Mouse (Mus musculus): ENCODE results near the gene Negr1.

Gene Negr1

GRCm38 (mm10) chr3:156561524-156562423 is at the start of gene Negr1:
Negr1 (plus strand) TSS chr3:156561794.
- DNase-seq (ENCODE audit: inconsistent age in 2 of 2, low spot score in 1 of 2) = peak; percentile 48 to 71

DNA sequence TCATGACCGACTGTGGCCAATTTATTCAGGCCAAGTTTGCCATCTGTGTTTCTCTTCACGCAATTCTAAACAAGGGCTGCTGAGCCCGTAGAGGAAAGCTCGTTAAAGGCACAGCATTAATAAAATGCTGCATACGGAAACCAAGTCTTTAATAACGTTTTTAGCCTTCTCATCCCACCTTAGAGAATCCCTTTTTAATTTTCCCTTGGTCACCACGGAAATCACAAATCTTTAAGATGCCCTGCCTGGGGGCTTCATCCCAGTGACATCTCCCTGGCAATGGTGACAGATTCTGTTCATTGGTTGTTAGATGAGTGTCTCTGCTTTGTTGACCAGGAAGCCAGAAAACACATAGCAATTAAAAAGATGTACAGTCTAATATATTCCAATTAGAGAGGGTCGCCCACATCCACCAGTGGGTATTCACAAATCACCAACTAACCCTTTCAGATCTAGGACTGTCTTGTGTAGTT is 35.1 kb upstream of the Negr1 start:
- no peak for DNase-seq (ENCODE audit: inconsistent age in 2 of 2, low spot score in 1 of 2)

DNA sequence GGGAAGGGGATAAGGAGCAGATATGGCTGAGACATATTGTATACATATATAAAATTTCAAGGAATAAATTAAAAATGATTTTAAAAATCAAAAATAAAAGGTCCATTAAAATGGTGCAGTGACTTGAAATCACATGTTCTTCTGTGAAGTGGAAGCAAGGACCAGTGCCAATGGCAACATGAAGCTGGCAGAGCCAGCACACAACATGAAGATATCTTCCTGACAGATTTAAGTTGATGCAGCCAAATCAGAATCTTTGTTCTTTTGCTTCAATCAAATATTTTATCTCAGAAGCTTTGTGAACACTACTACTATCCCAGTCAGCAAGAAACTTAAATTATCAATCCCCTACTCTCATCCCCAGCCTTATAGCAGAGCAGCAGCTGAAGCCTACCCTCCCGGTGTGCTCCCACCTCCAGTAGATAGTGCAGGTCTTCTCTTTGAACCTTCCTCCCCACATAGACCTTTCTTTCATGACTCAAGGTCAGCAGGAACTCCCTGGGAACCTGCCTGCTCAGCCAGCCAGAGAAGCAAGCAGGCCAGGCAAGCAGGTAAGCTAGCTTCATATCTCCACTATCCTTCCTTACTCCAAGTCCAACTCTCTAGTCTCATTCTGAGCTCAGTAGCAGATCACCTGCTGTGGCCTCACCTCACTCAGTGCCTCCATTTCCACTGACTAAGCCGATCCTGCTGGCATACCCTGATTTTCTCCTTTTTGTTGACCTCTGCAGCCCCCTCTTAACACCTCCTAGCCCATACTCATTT is 34.2 kb upstream of the Negr1 start:
- DNase-seq (ENCODE audit: inconsistent age in 2 of 2, low spot score in 1 of 2) = no peak

GRCm38 (mm10) chr3:156559441-156559825 is 2.2 kb upstream of the Negr1 start:
- DNase-seq (ENCODE audit: inconsistent age in 2 of 2, low spot score in 1 of 2) = no peak

DNA sequence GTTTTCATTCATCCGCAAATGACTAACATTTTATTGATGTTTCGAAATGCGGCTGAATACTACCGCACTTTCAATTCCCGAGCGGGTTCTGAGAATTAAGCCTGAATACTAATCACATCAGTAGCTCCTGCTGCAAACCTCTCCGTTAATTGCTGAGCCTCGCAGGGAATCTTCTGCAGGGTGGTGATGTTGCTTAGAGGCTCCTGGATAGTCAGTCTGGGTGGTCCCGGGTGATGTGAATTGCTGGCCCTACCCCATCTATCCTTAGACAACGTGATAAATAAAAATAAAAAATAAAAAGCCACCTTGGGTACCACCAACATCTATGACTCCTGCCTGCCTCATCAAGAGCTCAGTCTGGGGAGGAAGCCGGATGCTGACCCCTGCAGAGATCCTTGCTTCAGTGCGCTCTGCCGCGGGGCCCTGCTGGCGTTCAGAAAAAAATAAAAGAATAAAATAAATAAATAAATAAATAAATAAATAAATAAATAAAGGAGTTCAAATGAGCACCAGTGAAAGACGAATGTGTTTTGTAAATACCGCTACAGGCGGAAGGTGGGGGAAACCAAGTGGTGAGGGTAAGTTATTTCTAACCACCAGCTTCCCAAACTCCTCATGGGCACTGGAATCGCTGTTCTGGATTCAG is 1.6 kb upstream of the Negr1 start:
- DNase-seq (ENCODE audit: inconsistent age in 2 of 2, low spot score in 1 of 2) = peak in 1 of 2 experiments; percentile 27

DNA sequence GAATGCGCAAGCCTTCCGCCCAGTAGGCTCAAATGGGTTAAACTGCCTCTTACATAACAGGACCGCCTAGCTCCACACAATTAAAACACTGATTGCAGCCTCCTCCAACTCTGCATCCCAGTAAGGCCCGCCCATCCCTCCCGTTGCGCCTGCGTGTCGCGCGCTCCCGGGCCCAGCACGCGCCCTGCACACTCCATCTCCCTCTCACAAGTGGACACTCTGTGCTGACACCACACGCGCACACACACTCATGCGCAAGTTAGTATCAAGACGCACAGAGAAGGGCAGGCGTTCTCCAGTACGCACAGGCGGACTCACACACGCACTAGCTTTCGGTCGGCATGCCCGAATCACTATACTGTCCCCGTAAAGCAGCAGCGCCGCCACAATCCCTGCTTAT is 828 bp upstream of the Negr1 start:
- DNase-seq (ENCODE audit: inconsistent age in 2 of 2, low spot score in 1 of 2) = peak; percentile 47 to 76

DNA sequence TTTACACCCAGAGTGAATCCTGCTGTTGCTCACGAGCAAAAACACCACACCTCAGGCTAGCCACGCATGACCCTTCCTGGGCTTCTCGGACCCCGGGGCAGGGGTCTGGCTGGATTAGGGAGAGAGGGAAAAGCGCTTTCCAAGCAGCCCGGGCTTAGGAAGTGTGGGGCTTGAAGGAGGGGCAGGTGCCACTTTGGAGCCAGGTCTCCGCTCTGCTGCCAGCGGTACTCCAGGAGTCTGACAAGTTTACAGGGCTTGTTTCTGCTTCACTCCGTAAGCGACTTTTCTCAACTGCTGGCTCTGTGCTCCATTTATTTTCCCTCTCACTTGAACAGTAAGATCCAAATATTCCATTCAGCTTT is 811 bp downstream of the Negr1 start:
- no peak for DNase-seq (ENCODE audit: inconsistent age in 2 of 2, low spot score in 1 of 2)

GRCm38 (mm10) chr3:156562796-156563195 is 1.2 kb downstream of the Negr1 start:
- DNase-seq (ENCODE audit: inconsistent age in 2 of 2, low spot score in 1 of 2) = peak in 1 of 2 experiments; percentile 18

- no peak for DNase-seq (ENCODE audit: inconsistent age in 2 of 2, low spot score in 1 of 2)
Measured at GRCm38 (mm10) chr3:156563353-156563752, 1.8 kb downstream of the Negr1 start.

- no peak for DNase-seq (ENCODE audit: inconsistent age in 2 of 2, low spot score in 1 of 2)
Measured at GRCm38 (mm10) chr3:156573465-156573864, 11.9 kb downstream of the Negr1 start.

GRCm38 (mm10) chr3:156576292-156576691 is 14.7 kb downstream of the Negr1 start:
- DNase-seq (ENCODE audit: inconsistent age in 2 of 2, low spot score in 1 of 2) = no peak

- no peak for DNase-seq (ENCODE audit: inconsistent age in 2 of 2, low spot score in 1 of 2)
Measured at GRCm38 (mm10) chr3:156590612-156591011, 29.0 kb downstream of the Negr1 start.

- DNase-seq (ENCODE audit: inconsistent age in 2 of 2, low spot score in 1 of 2) = no peak
Measured at GRCm38 (mm10) chr3:156591125-156591524, 29.5 kb downstream of the Negr1 start.

GRCm38 (mm10) chr3:156606846-156607245 is 45.3 kb downstream of the Negr1 start:
- no peak for DNase-seq (ENCODE audit: inconsistent age in 2 of 2, low spot score in 1 of 2)

GRCm38 (mm10) chr3:156619921-156620320 is 58.3 kb downstream of the Negr1 start:
- no peak for DNase-seq (ENCODE audit: inconsistent age in 2 of 2, low spot score in 1 of 2)

- no peak for DNase-seq (ENCODE audit: inconsistent age in 2 of 2, low spot score in 1 of 2)
Measured at GRCm38 (mm10) chr3:156628594-156628993, 67.0 kb downstream of the Negr1 start.

GRCm38 (mm10) chr3:156632942-156633341 is 71.3 kb downstream of the Negr1 start:
- DNase-seq (ENCODE audit: inconsistent age in 2 of 2, low spot score in 1 of 2) = no peak

DNA sequence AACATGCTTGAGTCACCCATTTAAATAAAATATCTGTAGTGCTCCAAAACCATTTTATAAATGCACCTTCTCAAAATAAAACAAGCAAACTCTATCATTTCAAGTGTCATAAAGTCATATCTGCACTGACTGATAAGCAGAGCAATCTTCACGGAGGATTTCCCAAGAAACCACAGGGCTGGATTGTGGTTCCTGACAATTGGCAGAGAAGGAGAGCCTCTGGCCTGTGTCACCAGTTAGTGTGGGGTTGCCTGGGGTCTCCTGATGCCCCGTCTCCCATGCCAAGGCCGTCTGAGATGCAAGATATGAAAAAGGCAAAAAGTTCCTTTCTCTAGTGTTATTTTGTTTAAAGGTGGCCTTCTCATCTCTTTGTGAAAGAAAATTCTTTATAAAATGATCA is 77.8 kb downstream of the Negr1 start:
- no peak for DNase-seq (ENCODE audit: inconsistent age in 2 of 2, low spot score in 1 of 2)

DNA sequence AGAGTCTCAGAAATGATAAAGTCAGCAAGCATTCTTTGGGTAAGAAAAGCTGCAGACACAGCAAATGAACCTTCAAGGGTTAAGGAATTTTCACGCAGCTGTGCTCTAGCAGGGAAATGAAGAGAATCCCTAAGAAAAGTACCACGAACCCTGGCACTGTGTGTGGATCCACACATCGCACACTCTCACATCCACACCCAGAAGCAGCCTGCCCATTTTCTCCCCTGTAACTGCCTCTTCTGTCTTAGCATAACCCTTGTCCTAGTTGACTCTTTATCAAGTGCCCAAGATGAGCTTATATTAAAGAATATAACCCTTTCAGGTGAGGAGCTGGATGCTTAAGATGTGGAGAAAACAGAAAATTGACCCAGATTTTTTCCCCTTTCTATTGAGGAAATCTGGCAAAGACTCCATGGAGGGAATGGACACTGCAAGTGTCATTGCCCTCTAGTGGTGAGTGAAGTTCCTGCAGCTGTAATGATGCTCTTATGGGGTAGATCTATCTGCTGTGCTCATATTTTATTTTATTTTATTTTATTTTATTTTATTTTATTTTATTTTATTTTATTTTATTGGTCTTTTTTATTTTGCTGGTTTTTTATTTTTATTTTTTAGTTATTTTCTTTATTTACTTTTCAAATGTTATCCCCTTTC is 82.2 kb downstream of the Negr1 start:
- peak; percentile 13 to 67 for DNase-seq (ENCODE audit: inconsistent age in 2 of 2, low spot score in 1 of 2)

GRCm38 (mm10) chr3:156648378-156648777 is 86.8 kb downstream of the Negr1 start:
- no peak for DNase-seq (ENCODE audit: inconsistent age in 2 of 2, low spot score in 1 of 2)

DNA sequence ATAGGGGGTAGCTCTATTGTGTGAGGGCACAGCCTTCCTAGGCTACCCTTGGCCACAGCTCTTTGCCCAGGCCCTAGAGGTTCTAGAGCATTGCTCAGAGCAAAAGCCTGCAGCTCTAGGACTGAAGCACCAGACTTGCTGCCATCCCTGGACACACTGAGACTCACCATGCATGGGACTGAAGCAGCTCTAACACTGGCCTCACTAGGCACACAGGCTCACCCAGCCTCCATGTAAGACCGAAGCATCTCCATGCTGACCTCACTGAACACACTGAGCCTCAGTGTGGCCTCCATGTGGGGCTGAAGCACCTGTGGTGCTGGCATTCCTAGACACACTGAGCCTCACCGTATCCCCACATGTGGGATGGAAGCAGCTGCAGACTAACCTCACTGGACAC is 101.0 kb downstream of the Negr1 start:
- no peak for DNase-seq (ENCODE audit: inconsistent age in 2 of 2, low spot score in 1 of 2)

All from adrenal gland, adult (tissue).